Mouse (Mus musculus) midbrain, embryonic 14.5 days (tissue): ENCODE measurements around the gene Olfr1283. TPM values are rescaled to one million over a fixed set of nuclear protein-coding genes. Genes with fewer than 3 reads are reported as not detected.
"Not testable (repeated sequence)": the region's sequence is repeated elsewhere in the genome, so short reads cannot be mapped to it uniquely, and the experiment has no call there.

ENCODE experiments used
- ATAC-seq: fragments of 200-750 bp; cut with Nextera tagmentation; 2 replicates; pipeline ENCODE4 v1.8.0; 2017; ENCODE audit warnings: moderate number of reproducible peaks, moderate library complexity; ENCODE audit not compliant: low FRiP score, low TSS enrichment
- DNase-seq: peaks from one replicate; pipeline ENCODE4 v3.0.0-alpha.2; 2015
- H3K27ac ChIP-seq: fragments of 300-500 bp; sonication (generic); replicated peaks from 2 replicates; pipeline ENCODE4 v1.5.1; 2014; ENCODE audit warnings: mild to moderate bottlenecking, low read depth, low read length, moderate library complexity
- H3K27me3 ChIP-seq: fragments of 300-500 bp; sonication (generic); 2 replicates; pipeline ENCODE4 v1.6.1; 2014; ENCODE audit warnings: low read length, control low read depth, mixed read lengths; ENCODE audit not compliant: control insufficient read depth, insufficient read depth
- H3K36me3 ChIP-seq: fragments of 300-500 bp; sonication (generic); 2 replicates; pipeline ENCODE4 v1.6.1; 2014; ENCODE audit warnings: low read length, control low read depth; ENCODE audit not compliant: control insufficient read depth, insufficient read depth
- H3K4me1 ChIP-seq: fragments of 300-500 bp; sonication (generic); 2 replicates; pipeline ENCODE4 v1.6.1; 2014; ENCODE audit warnings: mild to moderate bottlenecking, antibody characterized with exemption, low read length, control low read depth; ENCODE audit not compliant: control insufficient read depth, insufficient read depth
- H3K4me2 ChIP-seq: fragments of 300-500 bp; sonication (generic); 2 replicates; pipeline ENCODE4 v1.6.1; 2014; ENCODE audit warnings: mild to moderate bottlenecking, low read length, moderate library complexity
- H3K4me3 ChIP-seq: fragments of 300-500 bp; sonication (generic); replicated peaks from 2 replicates; pipeline ENCODE4 v1.5.1; 2014; ENCODE audit warnings: low read depth, low read length
- H3K9ac ChIP-seq: fragments of 300-500 bp; sonication (generic); replicated peaks from 2 replicates; pipeline ENCODE4 v1.6.1; 2014; ENCODE audit warnings: mild to moderate bottlenecking, low read length, moderate library complexity
- H3K9me3 ChIP-seq: fragments of 300-500 bp; sonication (generic); 2 replicates; pipeline ENCODE4 v1.6.1; 2016; ENCODE audit warnings: low read length, control low read depth, mixed read lengths; ENCODE audit not compliant: control insufficient read depth
- WGBS: fragments of 180-500 bp; shearing (Covaris S2); extraction: QIAGEN DNeasy Blood & Tissue Kit; methylation state at CpG from one replicate; pipeline ENCODE4 v1.1.7; 2014; 5-methylcytosine and 5-hydroxymethylcytosine counted together
- polyA plus RNA-seq: library from polyadenylated mRNA; unstranded; fragments of >200 nt; fragmentation: Nextera tagmentation; extraction: Ambion mirVana; gene quantifications from 2 replicates; pipeline ENCODE4 v1.2.1, GENCODE M21; 2014

The Olfr1283 gene
- not detected in 2 replicates for polyA plus RNA-seq

- 79% methylated on average over 2 of the region's 2 CpGs for WGBS
- H3K9me3 ChIP-seq, result no peaks in the 10 kb centered on the region
- H3K36me3 ChIP-seq, result no peaks in the 10 kb centered on the region
- H3K4me1 ChIP-seq, result no peaks in the 10 kb centered on the region
- no peaks in the 10 kb centered on the region for H3K27me3 ChIP-seq
- H3K4me2 ChIP-seq, result no peak within 1 kb of the TSS
- no peak within 1 kb of the TSS for H3K4me3 ChIP-seq
- H3K9ac ChIP-seq, result no peak within 1 kb of the TSS
- ATAC-seq (no peak), DNase-seq (no peak)
- H3K27ac ChIP-seq, result no peak within 1 kb of the TSS
Measured at GRCm38 (mm10) chr2:111366490-111366889, at the start of gene Olfr1283. Gene Olfr1283 (plus strand): TSS chr2:111366790.

DNA sequence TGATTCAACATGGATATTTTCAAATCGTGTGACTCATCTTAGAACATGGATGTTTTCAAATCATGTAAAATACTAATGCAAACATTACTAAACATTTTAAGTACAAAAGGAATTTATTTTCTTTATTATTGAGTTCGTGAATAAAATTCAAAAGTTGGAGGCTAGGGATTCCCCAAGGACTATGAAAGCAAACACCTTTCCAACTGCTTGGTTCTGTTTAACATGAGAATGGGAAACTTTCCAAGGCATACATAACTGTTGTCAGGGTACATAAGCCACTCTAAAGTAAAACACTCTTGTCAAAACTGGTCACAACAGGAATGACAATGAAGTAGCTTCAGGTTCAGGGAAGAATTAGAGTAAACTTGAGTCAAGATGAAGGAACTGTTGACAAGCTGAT, 40.4 kb upstream of the Olfr1283 start, which contains the start of gene Olfr1281:
TSS of gene Olfr1281 (plus strand) at position 301 of the 400 bp plus-strand sequence.
- Histone ChIP-seq H3K9ac (no peak within 1 kb of the TSS), H3K27me3 (no peaks in the 10 kb centered on the region), H3K27ac (no peak within 1 kb of the TSS), H3K9me3 (no peaks in the 10 kb centered on the region), H3K4me1 (no peaks in the 10 kb centered on the region), H3K4me2 (no peak within 1 kb of the TSS), H3K36me3 (no peaks in the 10 kb centered on the region), H3K4me3 (no peak within 1 kb of the TSS)
- 72% methylated on average over 2 of the region's 2 CpGs for whole genome bisulfite sequencing
- DNase-seq (no peak), ATAC-seq (no peak)

GRCm38 (mm10) chr2:111333721-111334120, 32.9 kb upstream of the Olfr1283 start:
- not testable (repeated sequence) for ATAC-seq, H3K27me3 ChIP-seq, H3K27ac ChIP-seq, H3K4me3 ChIP-seq, H3K4me1 ChIP-seq, DNase-seq, H3K4me2 ChIP-seq, H3K36me3 ChIP-seq, H3K9ac ChIP-seq, H3K9me3 ChIP-seq
- 93% methylated on average over 5 of the region's 5 CpGs for WGBS

DNA sequence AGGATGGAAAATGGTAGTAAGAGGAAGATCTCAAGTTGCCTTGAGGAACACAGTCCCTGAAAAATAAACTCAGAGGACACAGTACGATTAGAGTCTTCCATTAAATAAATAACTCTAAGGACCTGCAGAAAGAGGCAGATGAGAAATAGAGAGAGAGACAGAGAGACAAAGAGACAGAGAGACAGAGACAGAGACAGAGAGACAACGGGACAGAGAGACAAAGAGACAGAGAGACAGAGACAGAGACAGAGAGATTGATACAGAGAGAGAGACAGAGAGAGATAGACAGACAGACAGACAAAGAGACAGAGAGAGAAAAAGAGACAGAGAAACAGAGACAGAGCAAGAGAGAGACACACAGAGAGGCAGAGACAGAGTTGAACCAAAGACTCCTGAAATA, 30.6 kb upstream of the Olfr1283 start, which contains the start of gene Olfr1282:
TSS of gene Olfr1282 (minus strand) at position 101 of the 400 bp plus-strand sequence.
- Histone ChIP-seq H3K36me3 (no peaks in the 10 kb centered on the region), H3K27ac (no peak within 1 kb of the TSS), H3K4me3 (no peak within 1 kb of the TSS), H3K9me3 (no peaks in the 10 kb centered on the region), H3K4me2 (no peak within 1 kb of the TSS), H3K4me1 (no peaks in the 10 kb centered on the region), H3K27me3 (no peaks in the 10 kb centered on the region), H3K9ac (no peak within 1 kb of the TSS)
- ATAC-seq (no peak), DNase-seq (no peak)
- 73% methylated on average over 2 of the region's 2 CpGs for WGBS

DNA sequence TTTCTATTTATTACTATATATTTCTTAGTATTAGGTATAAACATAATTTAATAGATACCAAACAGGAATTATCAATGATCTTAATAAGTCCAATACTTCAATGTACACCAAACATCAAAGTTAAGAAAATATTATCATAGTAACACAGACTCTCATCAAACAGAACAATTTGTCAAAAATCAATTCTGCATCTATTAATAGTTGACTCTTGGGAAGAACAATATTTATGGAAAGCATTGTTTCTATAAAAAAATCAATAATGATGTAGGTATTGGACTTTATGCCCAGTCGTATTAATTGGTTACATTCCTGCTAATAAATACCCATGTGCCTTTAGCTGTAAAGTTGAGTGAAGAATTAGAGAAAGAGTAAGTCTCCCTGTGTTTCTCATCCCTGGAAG, 8.6 kb downstream of the Olfr1283 start, which contains the start of gene Olfr1284:
TSS of gene Olfr1284 (plus strand) at position 301 of the 400 bp plus-strand sequence.
- H3K27me3 ChIP-seq, result no peaks in the 10 kb centered on the region
- no peaks in the 10 kb centered on the region for H3K9me3 ChIP-seq
- H3K4me3 ChIP-seq, result no peak within 1 kb of the TSS
- no peak for ATAC-seq
- H3K36me3 ChIP-seq, result no peaks in the 10 kb centered on the region
- no peaks in the 10 kb centered on the region for H3K4me1 ChIP-seq
- no peak within 1 kb of the TSS for H3K27ac ChIP-seq
- H3K4me2 ChIP-seq, result no peak within 1 kb of the TSS
- no peak within 1 kb of the TSS for H3K9ac ChIP-seq
- DNase-seq, result no peak
- WGBS, result 91% methylated on average over 1 of the region's 1 CpGs

Other genes with a start within 250 kb of the Olfr1283 start
- not detected in 2 replicates for gene Gm15130, start 213.9 kb upstream of the Olfr1283 start, polyA plus RNA-seq
- gene 4930430A15Rik, start 137.2 kb upstream of the Olfr1283 start, polyA plus RNA-seq, result not detected in 2 replicates
- gene Olfr1275, start 131.5 kb upstream of the Olfr1283 start, polyA plus RNA-seq, result not detected in 2 replicates
- gene Olfr1276, start 112.3 kb upstream of the Olfr1283 start, polyA plus RNA-seq, result not detected in 2 replicates
- gene Olfr1277, start 92.7 kb upstream of the Olfr1283 start, polyA plus RNA-seq, result not detected in 2 replicates
- gene Olfr1278, start 76.7 kb upstream of the Olfr1283 start, polyA plus RNA-seq, result not detected in 2 replicates
- gene Olfr1279, start 66.2 kb upstream of the Olfr1283 start, polyA plus RNA-seq, result not detected in 2 replicates
- not detected in 2 replicates for gene Olfr1280, start 52.8 kb upstream of the Olfr1283 start, polyA plus RNA-seq
- gene Olfr1281, start 40.3 kb upstream of the Olfr1283 start, polyA plus RNA-seq, result not detected in 2 replicates
- not detected in 2 replicates for gene Olfr1282, start 30.7 kb upstream of the Olfr1283 start, polyA plus RNA-seq
- not detected in 2 replicates for gene Olfr1284, start 8.7 kb downstream of the Olfr1283 start, polyA plus RNA-seq
- not detected in 2 replicates for gene Olfr1286, start 56.3 kb downstream of the Olfr1283 start, polyA plus RNA-seq
- not detected in 2 replicates for gene Olfr1287, start 82.4 kb downstream of the Olfr1283 start, polyA plus RNA-seq
- gene Olfr1288, start 107.3 kb downstream of the Olfr1283 start, polyA plus RNA-seq, result not detected in 2 replicates
- gene Olfr1289, start 114.0 kb downstream of the Olfr1283 start, polyA plus RNA-seq, result not detected in 2 replicates
- gene Olfr1290, start 127.0 kb downstream of the Olfr1283 start, polyA plus RNA-seq, result not detected in 2 replicates
- not detected in 2 replicates for gene Olfr1291-ps1, start 130.4 kb downstream of the Olfr1283 start, polyA plus RNA-seq
- gene Olfr1293-ps, start 158.4 kb downstream of the Olfr1283 start, polyA plus RNA-seq, result not detected in 2 replicates
- gene Olfr1294, start 173.5 kb downstream of the Olfr1283 start, polyA plus RNA-seq, result not detected in 2 replicates
- gene Olfr1295, start 202.9 kb downstream of the Olfr1283 start, polyA plus RNA-seq, result not detected in 2 replicates